In the genomic region with DNA sequence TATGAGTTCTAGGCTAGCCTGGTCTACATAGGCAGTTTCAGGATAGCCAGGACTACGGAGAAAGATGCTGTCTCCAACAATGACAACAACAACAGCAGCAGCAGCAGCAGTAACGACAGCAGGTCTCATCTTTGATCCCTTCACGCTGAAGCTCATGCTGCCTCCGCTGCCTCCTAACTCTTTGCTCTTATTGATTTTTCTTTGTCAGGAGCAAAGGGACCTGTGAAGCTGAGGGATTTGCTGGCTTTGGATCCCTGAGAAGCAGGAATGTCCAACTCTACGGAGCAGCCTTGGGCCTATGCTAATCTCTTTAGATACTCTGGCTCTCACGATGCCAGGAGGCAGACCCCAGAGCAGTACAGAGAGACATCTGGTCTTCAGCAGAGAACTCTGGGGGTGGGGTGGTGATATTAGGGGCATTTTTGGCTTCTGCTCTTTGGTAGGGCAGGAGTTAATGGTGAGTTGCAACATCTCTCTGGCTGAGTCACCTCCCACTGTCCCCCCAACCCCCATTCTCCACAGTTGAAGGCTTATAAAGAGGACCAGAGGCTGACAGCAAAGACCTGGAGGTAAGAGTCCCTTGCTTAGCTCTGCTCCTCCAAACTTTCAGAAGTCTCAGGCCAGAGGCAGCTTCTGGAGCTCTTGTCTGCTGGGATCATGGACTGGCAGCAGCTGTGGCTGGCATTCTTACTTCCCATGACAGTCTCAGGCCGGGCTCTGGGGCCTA, we compare ENCODE assay signal across 10 mouse cellular contexts. TPM values are rescaled to one million over a fixed set of nuclear protein-coding genes. Genes with fewer than 3 reads are reported as not detected.
A peak's percentile ranks its signal among the peaks of the same experiment; 100 is the strongest.
DNase-seq lines count a peak whose midpoint lies in the region; ATAC-seq and TF ChIP-seq lines count a peak whose summit lies in the region.
"Had no signal": no experiment of that assay in that cellular context is flagged by ENCODE, and none has a peak within 500 bp of the region (broad histone marks: within the 10 kb centered on the region; RNA-seq: fewer than 3 reads in every experiment).

A gene (plus strand): TSS at position 513 of the 727 bp plus-strand sequence.

- H3K36me3 ChIP-seq in heart, embryonic 10.5 days: no peaks in the 10 kb centered on the region
- H3K36me3 ChIP-seq in intestine, postnatal 0 days (ENCODE audit: control insufficient read depth, insufficient read depth): no peaks in the 10 kb centered on the region
- H3K36me3 ChIP-seq in midbrain, embryonic 10.5 days: no peaks in the 10 kb centered on the region
- H3K36me3 ChIP-seq: midbrain, embryonic 12.5 days had no signal

- no peak within 1 kb of the TSS for H3K4me2 ChIP-seq in intestine, postnatal 0 days (replicated peaks; ENCODE audit: low read depth)
- H3K4me2 ChIP-seq: midbrain, embryonic 12.5 days had no signal

- peaks cover 8% of the 10 kb centered on the region; the same call in 1 of the 2 replicates for H3K4me1 ChIP-seq in heart, embryonic 10.5 days
- no peaks in the 10 kb centered on the region for H3K4me1 ChIP-seq in intestine, postnatal 0 days (replicated peaks; ENCODE audit: control insufficient read depth, insufficient read depth, low read length)
- peaks cover 7% of the 10 kb centered on the region for H3K4me1 ChIP-seq in midbrain, embryonic 10.5 days
- H3K4me1 ChIP-seq: midbrain, embryonic 12.5 days had no signal

- no peak for TF ChIP-seq CTCF in intestine, postnatal 0 days (IDR thresholded peaks at IDR 0.05; ENCODE audit: low read depth)

- H3K9me3 ChIP-seq in heart, embryonic 10.5 days: no peaks in the 10 kb centered on the region
- no peaks in the 10 kb centered on the region for H3K9me3 ChIP-seq in intestine, postnatal 0 days (ENCODE audit: control insufficient read depth)
- no peaks in the 10 kb centered on the region for H3K9me3 ChIP-seq in midbrain, embryonic 10.5 days (replicated peaks)
- H3K9me3 ChIP-seq: midbrain, embryonic 12.5 days had no signal

- 0 out of 2 replicates have a peak within 1 kb of the TSS, but pooled peaks have one; percentile 3 for H3K9ac ChIP-seq in intestine, postnatal 0 days (ENCODE audit: low read depth, low read length)
- H3K9ac ChIP-seq: midbrain, embryonic 12.5 days had no signal

- H3K27me3 ChIP-seq in heart, embryonic 10.5 days (ENCODE audit: insufficient read depth, poor library complexity, severe bottlenecking): no peaks in the 10 kb centered on the region
- H3K27me3 ChIP-seq in intestine, postnatal 0 days (replicated peaks; ENCODE audit: control insufficient read depth, insufficient read depth, low read length): no peaks in the 10 kb centered on the region
- H3K27me3 ChIP-seq in midbrain, embryonic 10.5 days (ENCODE audit: low read depth, poor library complexity, severe bottlenecking): no peaks in the 10 kb centered on the region

- DNase-seq in heart, adult 11 months: peak; percentile 92
- no peak for DNase-seq in heart, embryonic 10.5 days (ENCODE audit: low spot score)
- DNase-seq in adrenal gland, postnatal 14 days: peak; percentile 74
- DNase-seq in midbrain, embryonic 10.5 days (ENCODE audit: low spot score): no peak
- DNase-seq in kidney, postnatal 36 days: no peak
- DNase-seq in right cerebral cortex, adult 18-20 months: no peak
- DNase-seq: kidney, adult 8-10 months had no signal

- no peak within 1 kb of the TSS for H3K27ac ChIP-seq in heart, embryonic 10.5 days
- no peak within 1 kb of the TSS for H3K27ac ChIP-seq in intestine, postnatal 0 days (ENCODE audit: low read depth, low read length)
- no peak within 1 kb of the TSS for H3K27ac ChIP-seq in midbrain, embryonic 10.5 days (replicated peaks)
- H3K27ac ChIP-seq: midbrain, embryonic 12.5 days had no signal

- no peak for ATAC-seq in intestine, postnatal 0 days
- ATAC-seq in megakaryocyte, adult 5-6 weeks (ENCODE audit: poor library complexity, severe bottlenecking): peak; percentile 46; the same call in 1 of the 2 replicates

- no peak within 1 kb of the TSS for H3K4me3 ChIP-seq in heart, embryonic 10.5 days
- no peak within 1 kb of the TSS for H3K4me3 ChIP-seq in intestine, postnatal 0 days (ENCODE audit: low read depth, low read length)
- H3K4me3 ChIP-seq in midbrain, embryonic 10.5 days: no peak within 1 kb of the TSS
- H3K4me3 ChIP-seq: midbrain, embryonic 12.5 days had no signal

- 74% methylated on average over 7 of the region's 7 CpGs for WGBS in heart, embryonic 10.5 days
- 54% methylated on average over 7 of the region's 7 CpGs for WGBS in intestine, postnatal 0 days
- 64% methylated on average over 7 of the region's 7 CpGs for WGBS in midbrain, embryonic 10.5 days

RNA-seq across cellular contexts. Expression of the gene that starts here (rescaled TPM):
- 0.28 and 1.7 TPM in 2 replicates for polyA plus RNA-seq in heart, embryonic 10.5 days (2016; fragmentation: Nextera tagmentation; extraction: Ambion mirVana)
- total RNA-seq in adrenal gland, postnatal 14 days (2021): 24.6 and 30.9 TPM in 2 replicates
- polyA plus RNA-seq in intestine, postnatal 0 days (2015; fragmentation: Nextera tagmentation; extraction: Ambion mirVana): 0.97 and 1.4 TPM in 2 replicates
- 4.4 and 4.5 TPM in 2 replicates for total RNA-seq in megakaryocyte, adult 5-6 weeks (2015)
- total RNA-seq in megakaryocyte, adult 5-6 weeks (2017): 10.9 and 12.7 TPM in 2 replicates
- 0.44 and 0.66 TPM in 2 replicates for polyA plus RNA-seq in midbrain, embryonic 10.5 days (2016; fragmentation: Nextera tagmentation; extraction: Ambion mirVana)

Comparison
In these comparisons a context has a peak if more than half of its experiments do, and no peak if none do; other contexts are left out.
1. DNase-seq: peak in heart, adult 11 months (single experiment) and adrenal gland, postnatal 14 days (single experiment); none in heart, embryonic 10.5 days (single experiment), midbrain, embryonic 10.5 days (single experiment), kidney, postnatal 36 days (0 of 2) and right cerebral cortex, adult 18-20 months (single experiment).